Mouse (Mus musculus) bone marrow, adult 2 months (tissue): ENCODE measurements around the gene Sec14l5.

Source experiments
- CTCF ChIP-seq: fragments of 200-500 bp; IDR thresholded peaks from 2 replicates; pipeline ENCODE4 v1.5.1; 2011; ENCODE audit warnings: low read length, control low read depth; ENCODE audit not compliant: control insufficient read depth, insufficient read depth
- POLR2A ChIP-seq: fragments of 200-500 bp; IDR thresholded peaks from 2 replicates; pipeline ENCODE4 v1.6.1; 2011; ENCODE audit warnings: low read depth, mild to moderate bottlenecking, control low read depth, low read length, borderline replicate concordance; ENCODE audit not compliant: control insufficient read depth

DNA sequence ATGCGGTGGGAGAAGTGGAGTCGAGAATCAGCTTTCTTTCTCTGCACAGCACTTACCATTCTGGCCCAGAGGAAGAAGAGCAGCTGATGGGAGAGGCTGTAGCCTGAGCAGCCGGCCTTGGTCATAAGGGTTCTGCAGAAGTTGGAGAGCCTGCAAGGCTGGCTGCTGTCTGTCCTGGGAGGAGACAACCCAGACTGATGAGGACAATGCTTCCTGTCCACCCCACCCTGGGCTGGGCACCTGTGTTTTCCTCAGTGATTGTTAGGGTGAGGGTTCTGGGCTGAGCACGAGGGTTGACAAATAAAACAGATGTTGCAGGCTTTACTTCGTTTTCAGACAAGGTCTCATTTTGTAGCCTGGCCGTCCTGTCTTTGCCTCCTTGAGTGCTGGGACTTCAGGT is 69.8 kb downstream of the Sec14l5 start:
- TF ChIP-seq POLR2A (no peak), CTCF (no peak)
